Mouse (Mus musculus) cerebellum, adult 2 months (tissue): Measurements from ENCODE around the gene 9630041A04Rik. TPM values are rescaled to one million over a fixed set of nuclear protein-coding genes. Genes with fewer than 3 reads are reported as not detected.

Source experiments
- DNase-seq, 2 experiments: peaks; one replicate each; pipeline ENCODE4 v3.0.0; 2021
- H3K27ac ChIP-seq: fragments of 200-500 bp; 2 replicates; pipeline ENCODE4 v1.5.1; 2012; ENCODE audit warnings: low read length, control low read depth, inconsistent platforms; ENCODE audit not compliant: insufficient read depth
- H3K27me3 ChIP-seq: fragments of 200-500 bp; 2 replicates; pipeline ENCODE4 v1.6.1; 2012; ENCODE audit warnings: inconsistent platforms, mild to moderate bottlenecking, low read length, moderate library complexity; ENCODE audit not compliant: control insufficient read depth, insufficient read depth
- H3K4me1 ChIP-seq: fragments of 200-500 bp; 2 replicates; pipeline ENCODE4 v1.6.1; 2011; ENCODE audit warnings: low read length; ENCODE audit not compliant: control insufficient read depth, insufficient read depth
- H3K4me3 ChIP-seq: fragments of 200-500 bp; replicated peaks from 2 replicates; pipeline ENCODE3; 2011; ENCODE audit warnings: mild to moderate bottlenecking, low read depth, low read length, control low read depth; ENCODE audit not compliant: insufficient read depth
- CTCF ChIP-seq: fragments of 200-500 bp; IDR thresholded peaks from 2 replicates; pipeline ENCODE4 v1.5.1; 2011; ENCODE audit warnings: low read depth, mild to moderate bottlenecking, control low read depth, low read length, moderate library complexity, borderline replicate concordance; ENCODE audit not compliant: insufficient read depth
- POLR2A ChIP-seq: fragments of 200-500 bp; IDR thresholded peaks from 2 replicates; pipeline ENCODE4 v1.6.1; 2011; ENCODE audit warnings: low read length, control low read depth, borderline replicate concordance; ENCODE audit not compliant: insufficient read depth
- WGBS: fragments of 180-500 bp; shearing (Covaris S2); methylation state at CpG from one replicate; pipeline ENCODE4 v1.1.7; 2018; 5-methylcytosine and 5-hydroxymethylcytosine counted together
- polyA plus RNA-seq: library from polyadenylated mRNA; depleted of rRNA; stranded (reverse); fragments of >200 nt; gene quantifications from 2 replicates; pipeline ENCODE4 v1.2.3, GENCODE M21; 2012; rRNA removed

9630041A04Rik gene
- not detected in 2 replicates for polyA plus RNA-seq

- H3K4me3 ChIP-seq: peak within 1 kb of the TSS; percentile 8
- no peak within 1 kb of the TSS for H3K27ac ChIP-seq
- no peak for DNase-seq
- peaks cover 17% of the 10 kb centered on the region; the same call in 1 of the 2 replicates for H3K4me1 ChIP-seq
- no peaks in the 10 kb centered on the region; the same call in 1 of the 2 replicates for H3K27me3 ChIP-seq
- WGBS: 43% methylated on average over 15 of the region's 15 CpGs
- TF ChIP-seq POLR2A (no peak), CTCF (no peak)
Observed at GRCm38 (mm10) chr9:101861596-101862471, at the start of gene 9630041A04Rik. Gene 9630041A04Rik, plus strand, starts transcription at chr9:101861841.

GRCm38 (mm10) chr9:101823896-101824295 lies 37.7 kb upstream of the 9630041A04Rik start:
- 56% methylated on average over 7 of the region's 7 CpGs for WGBS
- TF ChIP-seq CTCF (no peak), POLR2A (no peak)

GRCm38 (mm10) chr9:101825626-101826025 lies 36.0 kb upstream of the 9630041A04Rik start:
- DNase-seq: peak in 1 of 2 experiments; percentile 4
- no peak overlapping the region for H3K4me3 ChIP-seq
- WGBS: 57% methylated on average over 8 of the region's 8 CpGs
- H3K27ac ChIP-seq: no peak overlapping the region
- TF ChIP-seq CTCF (no peak), POLR2A (no peak)
- peaks cover 3% of the 10 kb centered on the region; the same call in 1 of the 2 replicates for H3K4me1 ChIP-seq
- H3K27me3 ChIP-seq: no peaks in the 10 kb centered on the region

More at GRCm38 (mm10) chr9:101823896-101824295, 37.7 kb upstream of the 9630041A04Rik start:
- peak in 1 of 2 experiments; percentile 9 for DNase-seq
- Histone ChIP-seq H3K4me1 (peaks cover 3% of the 10 kb centered on the region; the same call in 1 of the 2 replicates), H3K4me3 (no peak overlapping the region), H3K27ac (no peak overlapping the region), H3K27me3 (no peaks in the 10 kb centered on the region)

- no peak overlapping the region for H3K27ac ChIP-seq
- 89% methylated on average over 2 of the region's 2 CpGs for WGBS
- TF ChIP-seq POLR2A (no peak), CTCF (no peak)
- no peaks in the 10 kb centered on the region for H3K4me1 ChIP-seq
- no peak for DNase-seq
- no peaks in the 10 kb centered on the region for H3K27me3 ChIP-seq
- H3K4me3 ChIP-seq: no peak overlapping the region
Observed at GRCm38 (mm10) chr9:101833619-101834018, 28.0 kb upstream of the 9630041A04Rik start.

GRCm38 (mm10) chr9:101841101-101841500 lies 20.5 kb upstream of the 9630041A04Rik start:
- no peak for DNase-seq
- WGBS: 97% methylated on average over 11 of the region's 11 CpGs
- TF ChIP-seq POLR2A (no peak), CTCF (no peak)

GRCm38 (mm10) chr9:101843893-101844292 lies 17.7 kb upstream of the 9630041A04Rik start:
- Histone ChIP-seq H3K4me3 (no peak overlapping the region), H3K4me1 (no peaks in the 10 kb centered on the region; the same call in 1 of the 2 replicates), H3K27ac (no peak overlapping the region), H3K27me3 (no peaks in the 10 kb centered on the region)
- no peak for DNase-seq
- 56% methylated on average over 4 of the region's 4 CpGs for WGBS
- TF ChIP-seq CTCF: no peak
- no peak for TF ChIP-seq POLR2A

More at GRCm38 (mm10) chr9:101841101-101841500, 20.5 kb upstream of the 9630041A04Rik start:
- H3K27ac ChIP-seq: no peak overlapping the region
- H3K4me1 ChIP-seq: no peaks in the 10 kb centered on the region; the same call in 1 of the 2 replicates
- H3K27me3 ChIP-seq: no peaks in the 10 kb centered on the region
- H3K4me3 ChIP-seq: no peak overlapping the region

GRCm38 (mm10) chr9:101845691-101846090 lies 15.9 kb upstream of the 9630041A04Rik start:
- WGBS: 95% methylated on average over 6 of the region's 6 CpGs

More at GRCm38 (mm10) chr9:101845691-101846090, 15.9 kb upstream of the 9630041A04Rik start:
- Histone ChIP-seq H3K4me1 (no peaks in the 10 kb centered on the region; the same call in 1 of the 2 replicates), H3K27me3 (no peaks in the 10 kb centered on the region), H3K27ac (no peak overlapping the region), H3K4me3 (no peak overlapping the region)
- DNase-seq: no peak
- TF ChIP-seq POLR2A: no peak
- TF ChIP-seq CTCF: no peak
